Mouse (Mus musculus) c-Kit-positive CD71-positive TER-119-negative erythroid progenitor cells, embryonic 14.5 days (primary cell): ENCODE measurements around the gene Fam216a.
"Not testable (repeated sequence)": the region's sequence is repeated elsewhere in the genome, so short reads cannot be mapped to it uniquely, and the experiment has no call there.

Experiments
- DNase-seq: peaks from one replicate; pipeline ENCODE4 v3.0.0-alpha.2; 2013; ENCODE audit warnings: low read depth

Fam216a gene

GRCm38 (mm10) chr5:122372192-122372769 is at the start of gene Fam216a:
Gene Fam216a, minus strand, starts transcription at chr5:122372364.
- DNase-seq = peak; percentile 100

GRCm38 (mm10) chr5:122421271-122422068 is 49.3 kb upstream of the Fam216a start, which contains the start of gene Anapc7:
Gene Anapc7, plus strand, starts transcription at chr5:122421693.
- no peak for DNase-seq

GRCm38 (mm10) chr5:122420676-122421075 is 48.5 kb upstream of the Fam216a start:
- not testable (repeated sequence) for DNase-seq

GRCm38 (mm10) chr5:122415465-122415864 is 43.3 kb upstream of the Fam216a start:
- no peak for DNase-seq

- DNase-seq = no peak
Measured at GRCm38 (mm10) chr5:122414351-122414750, 42.2 kb upstream of the Fam216a start.

- no peak for DNase-seq
Measured at GRCm38 (mm10) chr5:122412826-122413225, 40.7 kb upstream of the Fam216a start.

GRCm38 (mm10) chr5:122411892-122412291 is 39.7 kb upstream of the Fam216a start:
- DNase-seq = no peak

GRCm38 (mm10) chr5:122409692-122410645 is 37.8 kb upstream of the Fam216a start:
- no peak for DNase-seq

- no peak for DNase-seq
Measured at GRCm38 (mm10) chr5:122405537-122405936, 33.4 kb upstream of the Fam216a start.

- no peak for DNase-seq
Measured at GRCm38 (mm10) chr5:122403362-122403761, 31.2 kb upstream of the Fam216a start.

GRCm38 (mm10) chr5:122402772-122403171 is 30.6 kb upstream of the Fam216a start:
- DNase-seq = no peak

GRCm38 (mm10) chr5:122402160-122402559 is 30.0 kb upstream of the Fam216a start:
- DNase-seq = no peak

- no peak for DNase-seq
Measured at GRCm38 (mm10) chr5:122401303-122401640, 29.1 kb upstream of the Fam216a start.

- no peak for DNase-seq
Measured at GRCm38 (mm10) chr5:122400628-122401302, 28.6 kb upstream of the Fam216a start.

GRCm38 (mm10) chr5:122399871-122400270 is 27.7 kb upstream of the Fam216a start:
- DNase-seq = no peak

GRCm38 (mm10) chr5:122397495-122397894 is 25.3 kb upstream of the Fam216a start:
- no peak for DNase-seq

GRCm38 (mm10) chr5:122396791-122397190 is 24.6 kb upstream of the Fam216a start:
- no peak for DNase-seq

- DNase-seq = peak; percentile 75
Measured at GRCm38 (mm10) chr5:122393887-122394286, 21.7 kb upstream of the Fam216a start.

- DNase-seq = no peak
Measured at GRCm38 (mm10) chr5:122392227-122393004, 20.3 kb upstream of the Fam216a start.

- peak; percentile 82 for DNase-seq
Measured at GRCm38 (mm10) chr5:122391786-122392180, 19.6 kb upstream of the Fam216a start, which contains the start of gene Arpc3. Gene Arpc3, plus strand, starts transcription at chr5:122391878.
